Mouse (Mus musculus): ENCODE results near the gene Olfr531.

Olfr531 gene

GRCm38 (mm10) chr7:140402818-140403217, at the start of gene Olfr531:
Gene Olfr531 (minus strand): TSS chr7:140402918.
- no peak for DNase-seq

DNA sequence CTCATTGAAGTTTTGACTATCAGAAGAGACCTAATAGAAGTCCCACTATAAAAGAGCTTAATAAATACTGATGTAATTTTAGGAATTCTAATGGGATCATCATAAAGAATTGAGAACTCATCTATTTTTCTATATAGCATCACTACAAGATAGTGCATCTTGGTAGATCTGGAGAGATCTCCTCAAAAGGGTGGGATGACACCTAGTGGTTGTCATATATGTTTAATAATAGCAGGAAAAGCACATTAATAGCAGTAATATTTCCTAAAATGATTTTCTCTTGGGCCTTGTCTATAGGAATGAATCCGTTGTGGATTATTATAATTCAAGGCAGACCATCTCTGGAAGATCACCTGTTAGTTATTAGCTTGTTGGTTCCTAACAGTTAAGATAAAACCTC, 40.4 kb upstream of the Olfr531 start:
- DNase-seq, result no peak

DNA sequence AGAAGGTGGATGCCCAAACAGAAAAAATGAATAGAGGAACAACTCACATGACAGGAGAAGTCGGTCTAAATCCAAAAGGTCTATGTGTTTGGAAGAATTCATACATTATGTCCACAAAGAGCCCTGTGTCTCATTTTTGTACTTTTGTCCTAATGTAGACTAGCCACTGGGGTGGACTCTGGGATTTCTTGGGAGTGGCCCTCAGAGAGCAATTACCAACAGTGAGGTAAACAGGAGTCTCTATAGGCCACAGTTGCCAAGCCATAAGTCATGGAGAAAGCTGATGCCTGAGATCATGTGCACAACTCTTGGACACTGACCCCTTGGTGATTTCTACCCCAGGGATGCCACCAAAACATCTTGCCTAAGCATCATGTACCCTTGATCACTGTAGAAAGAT, 18.8 kb upstream of the Olfr531 start, which contains the start of gene Olfr532:
Gene Olfr532 (minus strand): TSS at position 101 of the 400 bp plus-strand sequence.
- no peak for DNase-seq

DNA sequence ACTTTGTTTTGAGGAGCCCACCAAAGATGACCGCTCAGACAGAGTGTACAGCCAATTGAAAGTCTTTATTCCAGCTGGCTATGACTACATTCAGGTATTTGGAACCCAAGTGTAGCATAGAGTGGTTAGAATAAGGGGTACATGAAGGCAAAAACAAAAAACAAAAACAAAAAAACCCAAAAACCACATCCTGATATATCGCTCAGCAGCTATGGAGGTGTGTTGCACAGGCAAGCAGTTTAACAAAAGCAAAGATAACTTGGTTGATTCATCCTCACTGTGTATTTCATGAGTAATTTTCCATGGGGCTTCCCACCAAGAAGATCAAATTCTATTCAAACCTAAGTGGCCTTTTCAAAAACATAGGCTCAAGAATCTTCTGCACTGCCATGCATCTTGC, 25.8 kb downstream of the Olfr531 start:
- no peak for DNase-seq

DNA sequence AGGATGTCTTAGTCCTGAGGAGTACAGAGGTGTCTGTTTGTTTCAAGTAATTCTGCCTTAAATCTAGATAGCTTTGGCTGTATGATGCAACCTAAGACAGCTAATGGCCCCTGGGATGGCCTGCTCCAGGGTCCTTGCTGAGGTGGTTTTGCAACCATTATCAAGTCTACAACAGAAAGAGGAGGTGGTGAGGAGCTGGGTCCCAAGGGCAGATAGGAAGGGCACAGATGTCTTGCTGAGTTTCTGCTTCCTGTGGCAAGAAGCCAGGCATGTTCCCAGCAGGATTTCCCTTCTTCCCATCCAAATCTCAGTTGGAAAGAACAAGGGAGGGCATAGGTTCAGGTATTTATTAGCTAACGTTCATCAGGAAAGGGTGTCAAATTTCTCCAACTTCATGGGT, 26.5 kb downstream of the Olfr531 start, which contains the start of gene Olfr530:
Gene Olfr530 (minus strand): TSS at position 101 of the 400 bp plus-strand sequence.
- no peak for DNase-seq

- DNase-seq, result no peak
Measured at GRCm38 (mm10) chr7:140374300-140374699, 28.4 kb downstream of the Olfr531 start.

- no peak for DNase-seq
Measured at GRCm38 (mm10) chr7:140361571-140361970, 41.1 kb downstream of the Olfr531 start, which contains the start of gene Olfr60. Gene Olfr60 (minus strand): TSS chr7:140361671.

All from cerebellum, adult 9-10 months (tissue).